Comparison of ENCODE assay signal across 23 mouse cellular contexts in the genomic region with DNA sequence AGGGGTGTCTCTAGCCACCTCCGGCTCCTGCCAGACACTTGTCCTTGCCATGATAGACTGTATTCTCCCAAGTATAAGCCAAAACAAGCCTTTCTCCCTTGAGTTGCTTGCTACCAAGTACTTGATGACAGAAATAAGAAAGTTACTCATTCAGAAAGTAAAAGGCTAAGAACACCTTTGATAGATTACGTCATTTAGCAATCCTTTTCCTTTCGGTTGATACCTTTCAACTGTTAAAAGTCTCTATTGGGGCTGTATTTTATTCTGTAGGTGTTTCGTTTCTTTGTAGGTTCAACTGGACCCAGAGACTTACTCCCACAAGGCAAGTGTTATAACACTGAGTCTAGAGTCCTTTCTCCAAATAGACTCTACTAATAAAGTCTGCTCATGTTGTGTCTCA. TPM values are rescaled to one million over a fixed set of nuclear protein-coding genes. Genes with fewer than 3 reads are reported as not detected.
A peak's percentile ranks its signal among the peaks of the same experiment; 100 is the strongest.
DNase-seq lines count a peak whose midpoint lies in the region; ATAC-seq lines count a peak whose summit lies in the region.
"Had no signal": no experiment of that assay in that cellular context is flagged by ENCODE, and none has a peak within 500 bp of the region (broad histone marks: within the 10 kb centered on the region; RNA-seq: fewer than 3 reads in every experiment).

No protein-coding gene starts in this region.

- peak; percentile 63 for DNase-seq in CD4-positive helper T cell, adult 2 months (ENCODE audit: low read depth, low spot score)
- DNase-seq in induced T-regulatory cell, adult 2 months (ENCODE audit: low read depth): peak; percentile 80
- no peak for DNase-seq in gastrocnemius, postnatal 25 days
- no peak for DNase-seq in frontal cortex, postnatal 36 days (ENCODE audit: low spot score in 2 of 2)
- no peak for DNase-seq in heart, adult 8-10 months (ENCODE audit: low spot score)
- DNase-seq: adrenal gland, adult 8-10 months; adrenal gland, postnatal 14 days; adrenal gland, postnatal 36 days; B cell, adult 2 months; cerebellum, adult 11-12 months; cerebellum, adult 2 months; cerebellum, adult 9-10 months; cerebellum, postnatal 10 days; cerebellum, postnatal 25 days; forebrain, postnatal 0 days had no signal

- peaks cover 82% of the 10 kb centered on the region for H3K4me1 ChIP-seq in megakaryocyte, embryonic 14.5 days
- H3K4me1 ChIP-seq: embryonic facial prominence, embryonic 10.5 days; embryonic facial prominence, embryonic 12.5 days; forebrain, embryonic 13.5 days; forebrain, embryonic 15.5 days had no signal

- peaks cover 79% of the 10 kb centered on the region for H3K36me3 ChIP-seq in megakaryocyte, embryonic 14.5 days (replicated peaks; ENCODE audit: low read length)
- H3K36me3 ChIP-seq: embryonic facial prominence, embryonic 10.5 days; embryonic facial prominence, embryonic 12.5 days; forebrain, embryonic 15.5 days had no signal

- H3K9me3 ChIP-seq in megakaryocyte, embryonic 14.5 days: no peaks in the 10 kb centered on the region
- H3K9me3 ChIP-seq: embryonic facial prominence, embryonic 10.5 days; embryonic facial prominence, embryonic 12.5 days; forebrain, embryonic 13.5 days; forebrain, embryonic 15.5 days had no signal

- H3K27me3 ChIP-seq in megakaryocyte, embryonic 14.5 days (replicated peaks): no peaks in the 10 kb centered on the region
- H3K27me3 ChIP-seq: embryonic facial prominence, embryonic 12.5 days; forebrain, embryonic 13.5 days; forebrain, embryonic 15.5 days had no signal

- no peak for ATAC-seq in megakaryocyte, adult 5-6 weeks (ENCODE audit: poor library complexity, severe bottlenecking)
- peak; percentile 95 for ATAC-seq in CD4-positive, CD25-positive, alpha-beta regulatory T cell, adult 4 months
- ATAC-seq: forebrain, embryonic 13.5 days; forebrain, embryonic 15.5 days; forebrain, postnatal 0 days had no signal

- peak overlapping the region; percentile 24 for H3K4me3 ChIP-seq in megakaryocyte, embryonic 14.5 days (replicated peaks)
- H3K4me3 ChIP-seq: embryonic facial prominence, embryonic 10.5 days; embryonic facial prominence, embryonic 12.5 days; forebrain, embryonic 13.5 days; forebrain, embryonic 15.5 days had no signal

RNA-seq across cellular contexts. Expression of a gene that starts 26.3 kb away (rescaled TPM):
- 1,175 and 2,699 TPM in 2 replicates for polyA plus RNA-seq in megakaryocyte, embryonic 14.5 days (2012; ENCODE audit: insufficient read depth, low replicate concordance)
- 319 and 334 TPM in 2 replicates for total RNA-seq in megakaryocyte, adult 5-6 weeks (2015)
- total RNA-seq in megakaryocyte, adult 5-6 weeks (2017): 128 and 161 TPM in 2 replicates
- 100 to 1,000 TPM; 684 to 751 TPM for polyA plus RNA-seq in CD4-positive, CD25-positive, alpha-beta regulatory T cell, adult 4 months (2017; shearing (Covaris generic))
- 1 to 10 TPM; 1.6 to 2.9 TPM for total RNA-seq in gastrocnemius, postnatal 25 days (2021)
- 10 to 100 TPM; 45.5 to 56.4 (median 52.8) TPM for total RNA-seq in heart, adult 8-10 months (2022)
- total RNA-seq: ES-E14 had no signal

Comparison
In these comparisons a context has a peak if more than half of its experiments do, and no peak if none do; other contexts are left out.
1. DNase-seq: peak in CD4-positive helper T cell, adult 2 months (single experiment) and induced T-regulatory cell, adult 2 months (single experiment); none in gastrocnemius, postnatal 25 days (single experiment), frontal cortex, postnatal 36 days (0 of 2) and heart, adult 8-10 months (single experiment).
2. RNA of a gene that starts 26.3 kb away (total RNA-seq): 128 to 334 TPM in megakaryocyte, adult 5-6 weeks and 45.5 to 56.4 TPM in heart, adult 8-10 months; 1.6 to 2.9 TPM in gastrocnemius, postnatal 25 days; every median in the first group is over 10 times any median in the second.